Mouse (Mus musculus) spleen, adult 12 weeks (tissue): ENCODE results near the gene Tex50.

Experiments
- DNase-seq: peaks from one replicate; pipeline ENCODE4 v3.0.0; 2022; ENCODE audit warnings: low spot score

Gene Tex50

DNA sequence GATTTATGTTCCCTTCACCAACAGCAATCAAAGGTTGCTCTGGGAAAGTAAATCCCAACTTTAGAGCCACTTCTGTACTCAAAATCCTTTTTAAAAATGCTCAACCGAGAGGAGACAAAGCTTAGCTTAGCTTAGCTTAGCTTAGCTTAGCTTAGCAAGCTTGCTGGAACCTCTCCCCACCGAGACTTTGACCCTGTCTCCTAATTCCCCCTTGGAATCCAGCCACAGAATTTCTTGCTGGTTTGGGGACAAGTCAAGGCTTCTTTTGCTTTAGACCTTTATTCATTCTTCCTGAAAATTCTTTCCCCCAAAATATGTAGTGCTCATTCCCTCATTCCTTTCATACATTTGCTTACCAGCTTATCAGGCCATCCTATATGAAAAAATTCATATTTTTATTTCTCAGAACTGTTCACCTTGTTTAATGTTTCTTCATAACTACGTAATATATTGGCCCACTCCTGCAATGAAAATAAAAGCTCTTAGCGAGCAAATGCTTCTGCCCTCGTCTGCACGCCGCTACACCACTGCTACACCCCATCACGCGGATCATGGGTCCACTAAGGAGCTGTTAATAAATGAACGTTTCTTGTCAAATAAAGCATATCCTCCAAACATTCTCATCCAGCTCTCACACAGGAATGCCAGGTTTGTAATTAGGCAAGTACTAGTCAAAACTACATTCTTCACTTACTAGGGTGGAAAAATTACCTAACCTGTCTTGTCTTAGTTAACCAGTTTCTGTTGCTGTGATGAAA, 36.3 kb downstream of the Tex50 start:
- no peak for DNase-seq

DNA sequence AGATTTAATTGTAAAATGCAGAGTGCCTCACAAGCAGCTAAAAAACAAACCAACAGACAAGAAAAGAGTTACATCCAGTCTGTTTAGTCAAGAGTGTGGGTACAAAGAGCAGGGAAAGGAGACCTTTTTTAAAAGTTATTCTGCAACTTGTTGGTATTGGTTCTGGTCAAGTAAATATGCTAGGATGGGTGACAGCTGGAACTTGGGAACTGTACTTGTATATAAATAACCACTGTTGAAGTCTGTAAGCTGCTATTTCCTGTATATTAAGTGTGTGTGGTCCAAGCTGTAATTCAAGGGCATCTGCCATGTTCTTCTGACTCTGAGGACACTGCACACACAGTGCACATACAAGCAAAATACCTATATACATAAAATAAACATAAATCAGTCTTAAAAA, 44.5 kb downstream of the Tex50 start:
- no peak for DNase-seq

- no peak for DNase-seq
Measured at GRCm38 (mm10) chr1:161109216-161109615, 49.9 kb downstream of the Tex50 start.
